Mouse (Mus musculus) telencephalon, adult 2 months (tissue): ENCODE measurements at regions not wholly inside any gene's neighbourhood (a gene's known extent, or its start where the extent isn't known, plus 50 kb on each side); places are given as distances from the start of the nearest gene placed in this dataset.

Experiments used
- DNase-seq: peaks from one replicate; pipeline ENCODE4 v3.0.0-alpha.2; 2011; ENCODE audit warnings: low read depth, low spot score

- DNase-seq, result no peak
Observed at GRCm38 (mm10) chr15:49043035-49043434, 4841.7 kb upstream of the Gm7489 start.

- DNase-seq, result no peak
Observed at GRCm38 (mm10) chr15:49065069-49065468, 4819.6 kb upstream of the Gm7489 start.

- DNase-seq, result peak; percentile 49
Observed at GRCm38 (mm10) chr15:49065875-49066274, 4818.8 kb upstream of the Gm7489 start.

GRCm38 (mm10) chr15:49066367-49066766 is 4818.3 kb upstream of the Gm7489 start:
- no peak for DNase-seq
